Mouse (Mus musculus) olfactory bulb, adult 2 months (tissue): ENCODE data around the gene Anxa6.

Experiments
- CTCF ChIP-seq: fragments of 200-500 bp; IDR thresholded peaks from 2 replicates; pipeline ENCODE4 v1.5.1; 2012; ENCODE audit warnings: low read depth, mild to moderate bottlenecking, low read length, moderate library complexity; ENCODE audit not compliant: insufficient read depth
- POLR2A ChIP-seq: fragments of 200-500 bp; IDR thresholded peaks from 2 replicates; pipeline ENCODE4 v1.6.1; 2012; ENCODE audit warnings: mild to moderate bottlenecking, low read depth, low read length, moderate library complexity; ENCODE audit not compliant: insufficient read depth

GRCm38 (mm10) chr11:55025896-55026295 lies 7.3 kb downstream of the Anxa6 start:
- no peak for TF ChIP-seq CTCF
- TF ChIP-seq POLR2A = no peak
